Mouse (Mus musculus) T-cell, adult 2 months (primary cell): Measurements from ENCODE around the gene Pdgfb.

Source experiments
- DNase-seq: peaks from one replicate; pipeline ENCODE4 v3.0.0; 2022; ENCODE audit warnings: low spot score

The Pdgfb gene

GRCm38 (mm10) chr15:79958418-79958817, 56.4 kb downstream of the Pdgfb start:
- DNase-seq: no peak

GRCm38 (mm10) chr15:79956559-79956958, 58.2 kb downstream of the Pdgfb start:
- peak; percentile 88 for DNase-seq

GRCm38 (mm10) chr15:79953470-79953869, 61.3 kb downstream of the Pdgfb start:
- no peak for DNase-seq

GRCm38 (mm10) chr15:79952504-79953231, 62.1 kb downstream of the Pdgfb start:
- DNase-seq: no peak

- no peak for DNase-seq
Observed at GRCm38 (mm10) chr15:79951730-79952503, 62.9 kb downstream of the Pdgfb start.

DNA sequence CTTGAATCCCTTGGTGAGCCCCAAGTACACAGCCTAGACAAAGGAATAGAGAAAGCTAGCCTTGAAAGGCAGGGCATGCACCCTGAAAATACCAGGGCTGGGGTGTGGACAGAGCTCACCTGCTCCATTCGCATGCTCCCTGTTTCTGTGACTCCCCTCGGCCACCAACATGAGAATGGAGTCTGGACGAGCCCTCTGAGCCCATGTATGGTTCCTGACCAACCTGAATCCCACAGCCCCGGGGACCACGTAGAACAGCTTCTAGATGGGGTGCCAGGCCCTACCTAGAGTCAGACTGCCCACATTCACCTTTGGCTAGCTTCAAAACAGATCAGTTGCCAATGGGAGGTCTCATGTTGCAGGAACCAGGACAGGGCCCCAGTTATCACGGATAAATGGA, 63.6 kb downstream of the Pdgfb start:
- DNase-seq: no peak

DNA sequence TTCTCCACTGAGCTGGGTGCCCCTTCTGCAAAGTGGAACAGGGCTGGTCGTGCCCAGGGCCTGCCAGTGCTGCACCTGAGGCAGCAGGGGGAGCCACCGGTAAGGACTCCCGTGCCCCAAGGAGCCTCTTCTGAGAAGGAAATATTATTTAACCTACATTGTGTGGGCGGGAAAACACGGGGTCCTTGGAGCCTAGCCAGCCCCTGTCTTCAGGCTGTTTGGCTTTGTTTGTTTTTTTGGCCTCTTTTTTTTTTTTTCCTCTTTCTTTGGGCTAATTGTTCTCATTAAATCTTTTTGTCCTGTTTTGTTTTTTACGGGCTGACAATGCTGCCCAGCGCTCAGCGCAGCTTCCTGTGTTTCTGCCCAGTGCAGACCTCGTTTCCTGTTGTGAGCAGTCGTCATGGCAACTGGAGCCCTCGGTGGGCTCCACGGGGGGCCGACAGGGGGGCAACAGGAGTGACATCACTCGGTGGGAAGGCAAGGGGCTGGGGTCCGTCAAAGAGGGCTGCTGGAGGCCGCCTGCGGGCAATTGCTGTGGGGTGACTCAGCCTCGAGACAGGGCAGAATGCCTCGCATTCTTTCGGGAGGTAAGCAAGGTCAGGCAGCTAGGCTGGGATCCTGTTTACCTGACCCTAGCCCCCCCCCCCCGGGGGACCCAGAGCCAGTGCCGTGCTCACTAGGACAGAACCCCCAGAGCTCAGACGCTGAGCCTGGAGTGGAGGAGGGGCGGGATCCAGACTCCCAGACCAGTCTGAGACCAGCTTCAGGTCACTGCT, 64.3 kb downstream of the Pdgfb start:
- peak; percentile 75 for DNase-seq

GRCm38 (mm10) chr15:79947681-79948080, 67.1 kb downstream of the Pdgfb start:
- DNase-seq: no peak

DNA sequence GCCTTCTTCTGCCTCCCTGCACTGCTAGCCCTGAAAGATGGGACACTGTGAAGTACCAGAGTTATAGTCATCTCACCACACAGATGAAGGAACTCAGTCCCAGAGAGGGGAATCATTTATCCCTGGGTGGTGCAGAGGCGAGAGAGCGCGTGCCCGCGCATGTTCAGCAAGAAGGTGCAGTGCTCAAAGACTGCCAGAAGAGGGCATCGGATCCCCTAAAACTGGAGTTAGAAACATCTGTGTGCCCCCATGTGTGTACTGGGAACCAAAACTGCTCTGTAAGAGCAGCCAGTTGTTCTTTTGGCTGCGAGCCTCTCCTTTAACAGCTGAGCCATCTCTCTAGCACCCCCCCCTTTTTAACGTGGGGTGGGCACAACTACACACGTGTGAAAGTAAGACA, 68.0 kb downstream of the Pdgfb start:
- DNase-seq: no peak

GRCm38 (mm10) chr15:79946022-79946421, 68.8 kb downstream of the Pdgfb start:
- peak; percentile 82 for DNase-seq
